Mouse (Mus musculus): ENCODE results near the gene Abcc4.

DNA sequence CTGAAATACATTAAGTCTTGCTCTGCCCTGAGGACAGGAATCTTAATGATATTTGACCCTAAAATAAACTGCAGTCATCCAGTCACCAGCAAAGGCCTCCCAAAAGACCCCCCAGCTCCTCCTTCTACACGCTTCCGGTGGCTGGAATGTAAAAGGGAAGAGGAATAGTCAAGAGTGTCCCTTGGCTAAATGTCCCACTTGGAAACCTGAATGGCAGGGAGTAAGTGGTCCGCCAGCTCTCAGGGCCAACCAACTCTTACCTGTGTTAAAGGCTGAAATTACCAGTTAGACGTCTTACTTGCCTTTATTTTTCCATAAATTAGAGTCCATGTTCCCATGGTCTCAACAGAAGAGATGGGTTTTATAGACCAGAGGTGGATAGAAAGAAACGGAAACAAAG lies 6.9 kb upstream of the Abcc4 start:
- TF ChIP-seq CTCF (IDR thresholded peaks at IDR 0.05; ENCODE audit: borderline replicate concordance, insufficient read depth, low read depth, low read length) (no peak), POLR2A (IDR thresholded peaks at IDR 0.05; ENCODE audit: borderline replicate concordance, insufficient read depth, low read length) (no peak)

All from cerebellum, adult 2 months (tissue).